Mouse (Mus musculus) embryonic facial prominence, embryonic 12.5 days (tissue): ENCODE measurements at regions not wholly inside any gene's neighbourhood (a gene's known extent, or its start where the extent isn't known, plus 50 kb on each side); places are given as distances from the start of the nearest gene placed in this dataset.
A peak's percentile ranks its signal among the peaks of the same experiment; 100 is the strongest.
"Not testable (repeated sequence)": the region's sequence is repeated elsewhere in the genome, so short reads cannot be mapped to it uniquely, and the experiment has no call there.

Experiments
- ATAC-seq: fragments of 200-750 bp; cut with Nextera tagmentation; 2 replicates; pipeline ENCODE4 v1.8.0; 2017; ENCODE audit not compliant: insufficient number of reproducible peaks, insufficient read depth, low FRiP score, low TSS enrichment
- H3K27ac ChIP-seq: fragments of 300-500 bp; sonication (generic); 2 replicates; pipeline ENCODE4 v1.5.1; 2016; ENCODE audit warnings: mild to moderate bottlenecking
- H3K27me3 ChIP-seq: fragments of 300-500 bp; sonication (generic); 2 replicates; pipeline ENCODE4 v1.6.1; 2016; ENCODE audit warnings: mild to moderate bottlenecking, moderate library complexity
- H3K36me3 ChIP-seq: fragments of 300-500 bp; sonication (generic); 2 replicates; pipeline ENCODE4 v1.6.1; 2016; ENCODE audit warnings: mild to moderate bottlenecking
- H3K4me1 ChIP-seq: fragments of 300-500 bp; sonication (generic); 2 replicates; pipeline ENCODE4 v1.6.1; 2016
- H3K4me2 ChIP-seq: fragments of 300-500 bp; sonication (generic); replicated peaks from 2 replicates; pipeline ENCODE4 v1.6.1; 2016; ENCODE audit warnings: mild to moderate bottlenecking, moderate library complexity
- H3K4me3 ChIP-seq: fragments of 300-500 bp; sonication (generic); 2 replicates; pipeline ENCODE4 v1.5.1; 2016; ENCODE audit warnings: mild to moderate bottlenecking
- H3K9ac ChIP-seq: fragments of 300-500 bp; sonication (generic); 2 replicates; pipeline ENCODE4 v1.6.1; 2016; ENCODE audit warnings: mild to moderate bottlenecking, moderate library complexity
- H3K9me3 ChIP-seq: fragments of 300-500 bp; sonication (generic); 2 replicates; pipeline ENCODE4 v1.6.1; 2016; ENCODE audit warnings: mild to moderate bottlenecking, moderate library complexity
- WGBS: fragments of 180-500 bp; shearing (Covaris S2); methylation state at CpG from one replicate; pipeline ENCODE4 v1.1.7; 2016; 5-methylcytosine and 5-hydroxymethylcytosine counted together

GRCm38 (mm10) chr10:23691291-23691690 lies 95.8 kb downstream of the Rps12 start:
- no peaks in the 10 kb centered on the region for H3K4me1 ChIP-seq
- 70% methylated on average over 2 of the region's 2 CpGs for WGBS
- H3K36me3 ChIP-seq, result no peaks in the 10 kb centered on the region
- ATAC-seq, result no peak
- no peak overlapping the region for H3K27ac ChIP-seq
- H3K9me3 ChIP-seq, result no peaks in the 10 kb centered on the region
- no peak overlapping the region for H3K9ac ChIP-seq
- no peak overlapping the region for H3K4me3 ChIP-seq
- no peak overlapping the region for H3K4me2 ChIP-seq
- H3K27me3 ChIP-seq, result no peaks in the 10 kb centered on the region

- no peak overlapping the region for H3K9ac ChIP-seq
- H3K27ac ChIP-seq, result peak overlapping the region; percentile 38; the same call in 1 of the 2 replicates
- H3K27me3 ChIP-seq, result no peaks in the 10 kb centered on the region
- no peaks in the 10 kb centered on the region for H3K4me1 ChIP-seq
- H3K9me3 ChIP-seq, result no peaks in the 10 kb centered on the region
- no peak overlapping the region for H3K4me3 ChIP-seq
- no peaks in the 10 kb centered on the region for H3K36me3 ChIP-seq
- ATAC-seq, result no peak
- whole genome bisulfite sequencing, result 51% methylated on average over 10 of the region's 10 CpGs
- H3K4me2 ChIP-seq, result no peak overlapping the region
Measured at GRCm38 (mm10) chr10:23686969-23687368, 100.1 kb downstream of the Rps12 start.

- H3K4me2 ChIP-seq, result no peak overlapping the region
- H3K27ac ChIP-seq, result no peak overlapping the region
- no peaks in the 10 kb centered on the region for H3K4me1 ChIP-seq
- 81% methylated on average over 4 of the region's 4 CpGs for WGBS
- no peak for ATAC-seq
- no peak overlapping the region for H3K4me3 ChIP-seq
- no peaks in the 10 kb centered on the region for H3K27me3 ChIP-seq
- no peaks in the 10 kb centered on the region for H3K36me3 ChIP-seq
- H3K9me3 ChIP-seq, result no peaks in the 10 kb centered on the region
- no peak overlapping the region for H3K9ac ChIP-seq
Measured at GRCm38 (mm10) chr10:23683078-23683477, 104.0 kb downstream of the Rps12 start.

GRCm38 (mm10) chr10:23675911-23676310 lies 111.2 kb downstream of the Rps12 start:
- Histone ChIP-seq H3K4me1 (peaks cover 35% of the 10 kb centered on the region), H3K36me3 (no peaks in the 10 kb centered on the region), H3K4me3 (no peak overlapping the region), H3K27ac (peak overlapping the region; percentile 65), H3K9ac (no peak overlapping the region), H3K27me3 (no peaks in the 10 kb centered on the region), H3K9me3 (no peaks in the 10 kb centered on the region), H3K4me2 (no peak overlapping the region)
- WGBS, result 29% methylated on average over 6 of the region's 6 CpGs
- no peak for ATAC-seq

- peak; percentile 77; the same call in 1 of the 2 replicates for ATAC-seq
- Histone ChIP-seq H3K9ac (no peak overlapping the region), H3K4me3 (no peak overlapping the region), H3K27me3 (no peaks in the 10 kb centered on the region), H3K4me2 (peak overlapping the region; percentile 21; the same call in 1 of the 2 replicates), H3K27ac (peak overlapping the region; percentile 92), H3K4me1 (peaks cover 35% of the 10 kb centered on the region), H3K36me3 (no peaks in the 10 kb centered on the region), H3K9me3 (no peaks in the 10 kb centered on the region)
- WGBS, result 20% methylated on average over 16 of the region's 16 CpGs
Measured at GRCm38 (mm10) chr10:23674633-23675515, 112.2 kb downstream of the Rps12 start.

GRCm38 (mm10) chr10:23672296-23672695 lies 114.8 kb downstream of the Rps12 start:
- peaks cover 35% of the 10 kb centered on the region for H3K4me1 ChIP-seq
- no peak overlapping the region for H3K4me3 ChIP-seq
- no peak overlapping the region for H3K9ac ChIP-seq
- H3K36me3 ChIP-seq, result no peaks in the 10 kb centered on the region
- WGBS, result 21% methylated on average over 4 of the region's 4 CpGs
- H3K9me3 ChIP-seq, result no peaks in the 10 kb centered on the region
- ATAC-seq, result no peak
- H3K4me2 ChIP-seq, result no peak overlapping the region
- no peaks in the 10 kb centered on the region for H3K27me3 ChIP-seq
- no peak overlapping the region for H3K27ac ChIP-seq

- H3K27me3 ChIP-seq, result no peaks in the 10 kb centered on the region
- no peaks in the 10 kb centered on the region for H3K9me3 ChIP-seq
- no peak overlapping the region for H3K4me2 ChIP-seq
- no peak overlapping the region for H3K4me3 ChIP-seq
- H3K27ac ChIP-seq, result no peak overlapping the region
- H3K4me1 ChIP-seq, result peaks cover 28% of the 10 kb centered on the region
- no peak for ATAC-seq
- no peaks in the 10 kb centered on the region for H3K36me3 ChIP-seq
- no peak overlapping the region for H3K9ac ChIP-seq
- WGBS, result 29% methylated on average over 8 of the region's 8 CpGs
Measured at GRCm38 (mm10) chr10:23671494-23671893, 115.6 kb downstream of the Rps12 start.

- H3K27ac ChIP-seq, result not testable (repeated sequence)
Measured at GRCm38 (mm10) chr10:23665916-23666315, 121.2 kb downstream of the Rps12 start.

GRCm38 (mm10) chr10:23626201-23626600 lies 160.9 kb downstream of the Rps12 start:
- H3K27ac ChIP-seq, result no peak overlapping the region
- no peaks in the 10 kb centered on the region for H3K4me1 ChIP-seq
- H3K4me2 ChIP-seq, result no peak overlapping the region
- no peak overlapping the region for H3K4me3 ChIP-seq
- 82% methylated on average over 4 of the region's 4 CpGs for WGBS
- H3K9me3 ChIP-seq, result no peaks in the 10 kb centered on the region
- H3K9ac ChIP-seq, result no peak overlapping the region
- H3K27me3 ChIP-seq, result no peaks in the 10 kb centered on the region
- no peak for ATAC-seq
- H3K36me3 ChIP-seq, result no peaks in the 10 kb centered on the region

More at GRCm38 (mm10) chr10:23665916-23666315, 121.2 kb downstream of the Rps12 start:
- WGBS, result 92% methylated on average over 8 of the region's 8 CpGs
- H3K4me2 ChIP-seq, H3K36me3 ChIP-seq, H3K27me3 ChIP-seq, H3K9ac ChIP-seq, ATAC-seq, H3K4me3 ChIP-seq, H3K4me1 ChIP-seq, H3K9me3 ChIP-seq: not testable (repeated sequence)

GRCm38 (mm10) chr10:23612030-23612429 lies 175.0 kb downstream of the Rps12 start:
- no peak for ATAC-seq
- Histone ChIP-seq H3K36me3 (no peaks in the 10 kb centered on the region), H3K27me3 (no peaks in the 10 kb centered on the region), H3K4me3 (no peak overlapping the region), H3K9me3 (no peaks in the 10 kb centered on the region), H3K4me1 (peaks cover 16% of the 10 kb centered on the region; the same call in 1 of the 2 replicates), H3K4me2 (no peak overlapping the region), H3K27ac (no peak overlapping the region), H3K9ac (no peak overlapping the region)
- WGBS, result 80% methylated on average over 2 of the region's 2 CpGs

GRCm38 (mm10) chr10:23611183-23611582 lies 175.9 kb downstream of the Rps12 start:
- 35% methylated on average over 9 of the region's 9 CpGs for WGBS
- Histone ChIP-seq H3K27me3 (no peaks in the 10 kb centered on the region), H3K36me3 (no peaks in the 10 kb centered on the region), H3K27ac (peak overlapping the region; percentile 1; the same call in 1 of the 2 replicates), H3K4me2 (no peak overlapping the region), H3K4me1 (peaks cover 16% of the 10 kb centered on the region; the same call in 1 of the 2 replicates), H3K9me3 (no peaks in the 10 kb centered on the region), H3K4me3 (no peak overlapping the region), H3K9ac (no peak overlapping the region)
- ATAC-seq, result no peak

- Histone ChIP-seq H3K9me3 (no peaks in the 10 kb centered on the region), H3K36me3 (no peaks in the 10 kb centered on the region), H3K9ac (no peak overlapping the region), H3K27ac (peak overlapping the region; percentile 1; the same call in 1 of the 2 replicates), H3K4me1 (peaks cover 16% of the 10 kb centered on the region; the same call in 1 of the 2 replicates), H3K4me2 (no peak overlapping the region), H3K27me3 (no peaks in the 10 kb centered on the region), H3K4me3 (no peak overlapping the region)
- 72% methylated on average over 6 of the region's 6 CpGs for WGBS
- ATAC-seq, result 0 out of 2 replicates have a peak, but pooled peaks have one; percentile 22
Measured at GRCm38 (mm10) chr10:23610485-23610884, 176.6 kb downstream of the Rps12 start.
